Mouse (Mus musculus) heart, adult 2 months (tissue): ENCODE measurements around the gene Itgad. TPM values are rescaled to one million over a fixed set of nuclear protein-coding genes. Genes with fewer than 3 reads are reported as not detected.

ENCODE experiments used
- DNase-seq, 2 experiments: peaks; one replicate each; pipeline ENCODE4 v3.0.0; 2021
- H3K27ac ChIP-seq: fragments of 200-600 bp; 2 replicates; pipeline ENCODE4 v1.8.1; 2022
- H3K27me3 ChIP-seq: fragments of 200-500 bp; 2 replicates; pipeline ENCODE4 v1.6.1; 2012; ENCODE audit warnings: mild to moderate bottlenecking, low read length, inconsistent platforms, mixed read lengths; ENCODE audit not compliant: control insufficient read depth, insufficient read depth
- H3K36me3 ChIP-seq: fragments of 200-500 bp; 2 replicates; pipeline ENCODE4 v1.6.1; 2012; ENCODE audit warnings: low read length, inconsistent platforms; ENCODE audit not compliant: control insufficient read depth, insufficient read depth
- H3K4me1 ChIP-seq: fragments of 200-500 bp; 2 replicates; pipeline ENCODE4 v1.6.1; 2011; ENCODE audit warnings: low read length; ENCODE audit not compliant: control insufficient read depth, insufficient read depth
- H3K4me3 ChIP-seq: fragments of 200-600 bp; 2 replicates; pipeline ENCODE4 v1.8.1; 2022
- H3K79me2 ChIP-seq: fragments of 200-500 bp; replicated peaks from 2 replicates; pipeline ENCODE4 v1.6.1; 2012; ENCODE audit warnings: mild to moderate bottlenecking, inconsistent platforms, low read length, moderate library complexity, mixed read lengths; ENCODE audit not compliant: control insufficient read depth, insufficient read depth
- H3K9ac ChIP-seq: fragments of 200-500 bp; 2 replicates; pipeline ENCODE4 v1.6.1; 2012; ENCODE audit warnings: low read depth, mild to moderate bottlenecking, control low read depth, inconsistent platforms, low read length, mixed read lengths
- CTCF ChIP-seq: fragments of 200-600 bp; IDR thresholded peaks from 2 replicates; pipeline ENCODE4 v1.8.1; 2022; ENCODE audit warnings: antibody characterized with exemption, mild to moderate bottlenecking, moderate library complexity
- EP300 ChIP-seq: fragments of 200-500 bp; IDR thresholded peaks from 2 replicates; pipeline ENCODE4 v1.6.1; 2011; ENCODE audit warnings: low read depth, low read length, control low read depth; ENCODE audit not compliant: insufficient read depth
- POLR2A ChIP-seq: fragments of 200-500 bp; IDR thresholded peaks from 2 replicates; pipeline ENCODE4 v1.6.1; 2011; ENCODE audit warnings: mild to moderate bottlenecking, low read depth, low read length, control low read depth; ENCODE audit not compliant: insufficient read depth
- WGBS: fragments of 180-500 bp; shearing (Covaris S2); methylation state at CpG from one replicate; pipeline ENCODE4 v1.1.7; 2018; 5-methylcytosine and 5-hydroxymethylcytosine counted together
- intact Hi-C: fragments of 180-260 bp; cut with DNase I; formaldehyde crosslinking; loops from one replicate; pipeline ENCODE4 v1.15.1; 2025
- polyA plus RNA-seq: library from polyadenylated mRNA; depleted of rRNA; stranded (reverse); fragments of >200 nt; gene quantifications from 2 replicates; pipeline ENCODE4 v1.2.3, GENCODE M21; 2012
- total RNA-seq, 2 experiments: library from RNA; stranded (reverse); gene quantifications; 2 replicates each; pipeline ENCODE4 v1.2.3; 2021

Gene Itgad
- total and polyA plus RNA-seq, 3 experiments: 0.21 to 0.39 TPM; not detected in 1

DNA sequence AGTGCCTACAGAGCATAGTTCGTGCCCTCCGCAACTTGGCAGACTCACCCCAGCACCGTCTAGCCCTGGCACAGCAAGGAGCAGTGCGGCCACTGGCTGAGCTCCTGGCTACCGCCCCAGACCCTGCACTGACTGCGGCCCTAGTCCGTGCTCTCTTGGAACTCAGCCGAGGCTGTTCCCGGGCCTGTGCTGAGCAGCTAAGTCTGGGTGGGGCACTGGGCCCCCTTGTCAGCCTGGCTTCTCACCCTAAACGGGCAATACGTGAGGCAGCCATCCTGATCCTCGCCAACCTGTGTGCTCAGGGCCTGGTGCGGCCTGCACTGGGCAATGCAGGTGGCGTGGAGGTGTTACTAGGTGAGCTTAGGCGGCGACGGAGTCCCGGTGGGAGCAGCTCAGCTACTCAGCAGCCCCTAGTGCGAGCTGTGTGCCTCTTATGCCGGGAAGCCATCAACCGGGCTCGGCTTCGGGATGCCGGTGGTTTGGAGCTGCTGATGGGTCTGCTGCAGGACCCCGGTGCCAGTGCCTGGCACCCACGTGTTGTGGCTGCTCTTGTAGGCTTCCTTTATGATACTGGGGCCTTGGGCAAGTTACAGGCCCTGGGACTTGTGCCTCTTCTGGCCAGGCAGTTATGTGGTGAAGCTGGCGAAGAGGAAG lies 86.1 kb downstream of the Itgad start:
- DNase-seq: no peak
- WGBS: 96% methylated on average over 27 of the region's 27 CpGs
- Histone ChIP-seq H3K4me3 (no peak overlapping the region), H3K9ac (no peak overlapping the region), H3K27ac (no peak overlapping the region), H3K27me3 (no peaks in the 10 kb centered on the region), H3K4me1 (peaks cover 4% of the 10 kb centered on the region), H3K36me3 (no peaks in the 10 kb centered on the region), H3K79me2 (no peaks in the 10 kb centered on the region)
- TF ChIP-seq POLR2A (no peak), CTCF (no peak), EP300 (no peak)
- intact Hi-C loops: loop anchor here (10.0 kb wide), 1 partner anchor 375 kb away; the partner anchor contains the start of gene Inpp5f

DNA sequence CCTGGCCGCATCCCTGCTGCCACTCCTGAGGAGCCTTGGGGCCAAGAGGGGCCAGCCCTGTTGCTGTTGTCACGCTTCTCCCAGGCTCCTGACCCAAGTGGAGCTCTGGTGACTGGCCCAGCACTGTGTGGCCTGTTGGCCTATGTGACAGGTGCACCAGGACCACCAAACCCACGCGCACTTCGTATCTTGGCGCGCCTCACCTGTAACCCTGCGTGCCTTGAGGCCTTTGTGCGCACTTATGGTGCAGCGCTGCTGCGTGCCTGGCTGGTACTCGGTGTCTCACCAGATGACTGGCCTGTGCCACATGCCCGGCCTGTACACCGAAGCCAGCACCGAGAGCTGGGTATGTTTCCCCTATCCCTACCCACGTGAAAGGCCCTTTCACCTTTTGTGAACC lies 88.2 kb downstream of the Itgad start:
- no peaks in the 10 kb centered on the region; the same call in 1 of the 2 replicates for H3K36me3 ChIP-seq
- intact Hi-C loops: loop anchor here (10.0 kb wide), 1 partner anchor 372 kb away; the partner anchor contains the start of gene Inpp5f
- H3K79me2 ChIP-seq: no peaks in the 10 kb centered on the region
- H3K4me3 ChIP-seq: no peak overlapping the region
- H3K27ac ChIP-seq: no peak overlapping the region
- no peaks in the 10 kb centered on the region for H3K27me3 ChIP-seq
- no peaks in the 10 kb centered on the region for H3K4me1 ChIP-seq
- DNase-seq: no peak
- H3K9ac ChIP-seq: no peak overlapping the region
- 95% methylated on average over 16 of the region's 16 CpGs for WGBS
- TF ChIP-seq POLR2A: no peak
- no peak for TF ChIP-seq CTCF
- TF ChIP-seq EP300: no peak

DNA sequence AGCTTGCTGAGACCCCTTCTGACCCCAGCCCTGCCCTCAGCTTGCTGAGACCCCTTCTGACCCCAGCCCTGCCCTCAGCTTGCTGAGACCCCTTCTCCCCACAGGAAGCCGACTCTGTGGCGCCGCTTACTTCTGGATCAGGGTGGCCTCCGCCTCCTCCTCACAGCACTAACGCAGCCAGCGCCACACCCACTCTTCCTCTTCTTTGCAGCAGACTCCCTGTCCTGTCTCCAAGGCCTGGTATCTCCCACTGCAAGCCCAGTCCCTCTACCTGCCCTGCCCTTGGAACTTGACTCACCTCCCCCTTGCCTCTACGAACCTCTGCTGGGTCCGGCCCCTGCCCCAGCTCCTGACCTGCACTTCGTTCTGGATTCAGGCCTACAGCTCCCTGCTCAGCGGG lies 89.7 kb downstream of the Itgad start:
- no peaks in the 10 kb centered on the region for H3K79me2 ChIP-seq
- intact Hi-C loops: loop anchor here (10.0 kb wide), 1 partner anchor 371 kb away; the partner anchor contains the start of gene Inpp5f
- peak overlapping the region; percentile 57 for H3K27ac ChIP-seq
- 0 out of 2 replicates have a peak overlapping the region, but pooled peaks have one; percentile 18 for H3K4me3 ChIP-seq
- peak overlapping the region; percentile 61 for H3K9ac ChIP-seq
- DNase-seq: no peak
- no peaks in the 10 kb centered on the region for H3K27me3 ChIP-seq
- no peaks in the 10 kb centered on the region; the same call in 1 of the 2 replicates for H3K36me3 ChIP-seq
- TF ChIP-seq EP300 (no peak), CTCF (no peak), POLR2A (no peak)
- 50% methylated on average over 10 of the region's 10 CpGs for WGBS
- peaks cover 2% of the 10 kb centered on the region; the same call in 1 of the 2 replicates for H3K4me1 ChIP-seq

DNA sequence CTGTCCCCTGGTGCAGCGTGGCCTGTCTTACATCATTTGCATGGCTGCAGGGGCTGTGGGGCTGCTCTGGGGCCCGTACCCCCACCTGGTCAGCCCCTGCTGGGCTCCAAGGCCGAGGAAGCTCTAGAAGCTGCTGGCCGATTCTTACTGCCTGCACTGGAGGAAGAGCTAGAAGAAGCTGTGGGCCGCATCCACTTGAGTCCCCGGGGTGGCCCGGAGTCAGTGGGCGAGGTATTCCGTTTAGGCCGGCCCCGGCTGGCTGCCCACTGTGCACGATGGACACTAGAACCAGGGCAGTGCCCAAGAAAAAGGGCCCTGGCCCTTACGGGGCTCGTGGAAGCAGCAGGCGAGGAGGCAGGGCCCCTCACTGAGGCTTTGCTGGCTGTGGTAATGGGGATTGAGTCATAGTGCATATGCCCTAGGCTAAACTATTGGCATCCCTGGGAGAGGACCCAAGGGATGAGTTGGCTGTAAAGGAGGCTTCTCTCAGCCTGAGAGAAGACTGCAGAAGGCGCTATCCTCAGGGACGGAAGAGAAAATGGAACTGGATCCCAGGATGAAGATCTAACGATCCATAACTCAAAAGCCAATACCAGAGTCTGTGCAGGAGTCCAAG lies 90.3 kb downstream of the Itgad start:
- Histone ChIP-seq H3K27ac (peak overlapping the region; percentile 57), H3K4me3 (0 out of 2 replicates have a peak overlapping the region, but pooled peaks have one; percentile 18), H3K9ac (peak overlapping the region; percentile 61), H3K79me2 (no peaks in the 10 kb centered on the region), H3K27me3 (no peaks in the 10 kb centered on the region), H3K36me3 (no peaks in the 10 kb centered on the region; the same call in 1 of the 2 replicates), H3K4me1 (peaks cover 2% of the 10 kb centered on the region; the same call in 1 of the 2 replicates)
- DNase-seq: no peak
- intact Hi-C loops: loop anchor here (5.0 to 10.0 kb wide), 2 partner anchors 370 to 463 kb away; partner anchors contain the start of gene Inpp5f
- 91% methylated on average over 18 of the region's 18 CpGs for WGBS
- TF ChIP-seq EP300: no peak
- no peak for TF ChIP-seq CTCF
- no peak for TF ChIP-seq POLR2A

DNA sequence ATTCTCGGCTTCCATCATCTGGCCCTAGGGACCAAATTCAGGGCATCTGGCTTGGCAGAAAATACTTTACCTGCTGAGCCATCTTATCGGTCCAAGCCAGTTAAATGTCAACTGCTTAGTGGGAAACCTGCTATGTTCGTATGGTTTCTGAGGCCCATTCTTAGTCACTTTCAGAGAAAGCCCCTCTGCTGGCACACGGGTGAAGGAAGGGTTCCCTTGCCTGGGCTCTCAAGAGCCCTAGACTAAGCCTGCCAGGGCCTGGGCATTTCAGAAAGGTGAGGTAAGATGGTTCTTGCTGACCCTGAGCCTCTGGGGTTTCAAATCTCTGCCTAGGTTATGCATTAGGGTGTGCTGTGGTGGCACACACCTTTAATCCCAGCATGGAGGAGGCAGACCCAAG lies 91.4 kb downstream of the Itgad start:
- intact Hi-C loops: loop anchor here (5.0 to 10.0 kb wide), 2 partner anchors 369 to 462 kb away; partner anchors contain the start of gene Inpp5f
- Histone ChIP-seq H3K27me3 (no peaks in the 10 kb centered on the region), H3K4me3 (no peak overlapping the region), H3K4me1 (peaks cover 2% of the 10 kb centered on the region; the same call in 1 of the 2 replicates), H3K27ac (peak overlapping the region; percentile 95), H3K9ac (no peak overlapping the region), H3K79me2 (no peaks in the 10 kb centered on the region), H3K36me3 (no peaks in the 10 kb centered on the region; the same call in 1 of the 2 replicates)
- TF ChIP-seq POLR2A (no peak), CTCF (no peak), EP300 (no peak)
- DNase-seq: no peak
- whole genome bisulfite sequencing: 92% methylated on average over 4 of the region's 4 CpGs
